Mouse (Mus musculus) lung, adult 2 months (tissue): ENCODE data around the gene Snrpg.

Experiments used
- CTCF ChIP-seq: fragments of 200-500 bp; IDR thresholded peaks from 2 replicates; pipeline ENCODE4 v1.5.1; 2011; ENCODE audit warnings: mild to moderate bottlenecking, low read length, control low read depth; ENCODE audit not compliant: insufficient read depth
- POLR2A ChIP-seq: fragments of 200-500 bp; IDR thresholded peaks from 2 replicates; pipeline ENCODE4 v1.6.1; 2011; ENCODE audit warnings: low read depth, mild to moderate bottlenecking, control low read depth, low read length, borderline replicate concordance; ENCODE audit errors: extremely low read depth

GRCm38 (mm10) chr6:86378341-86378740, 7.2 kb downstream of the Snrpg start:
- TF ChIP-seq CTCF (no peak), POLR2A (no peak)
